Mouse (Mus musculus): Measurements from ENCODE around the gene Trim9. TPM values are rescaled to one million over a fixed set of nuclear protein-coding genes. Genes with fewer than 3 reads are reported as not detected.
A peak's percentile ranks its signal among the peaks of the same experiment; 100 is the strongest.

Trim9 gene
- 0.63 and 0.89 TPM in 2 replicates for polyA plus RNA-seq (2015; fragmentation: Nextera tagmentation; extraction: Ambion mirVana)

- peak within 1 kb of the TSS; percentile 37 for H3K9ac ChIP-seq
- under 1% methylated on average over 50 of the region's 50 CpGs for WGBS
- H3K27me3 ChIP-seq, result peaks cover 35% of the 10 kb centered on the region
- ATAC-seq (ENCODE audit: borderline replicate concordance, extremely low read depth, low FRiP score, low TSS enrichment), result peak; percentile 99
- peak within 1 kb of the TSS; percentile 58; the same call in 1 of the 2 replicates for H3K27ac ChIP-seq
- peak within 1 kb of the TSS; percentile 59 for H3K4me3 ChIP-seq
- no peaks in the 10 kb centered on the region for H3K9me3 ChIP-seq
- H3K36me3 ChIP-seq, result no peaks in the 10 kb centered on the region
- peaks cover 18% of the 10 kb centered on the region for H3K4me1 ChIP-seq
- H3K4me2 ChIP-seq, result peak within 1 kb of the TSS; percentile 85
Observed at GRCm38 (mm10) chr12:70347202-70347841, at the start of gene Trim9. TSS of gene Trim9 (minus strand) at chr12:70347614.

GRCm38 (mm10) chr12:70395061-70395460 is 47.6 kb upstream of the Trim9 start:
- no peak for ATAC-seq (ENCODE audit: borderline replicate concordance, extremely low read depth, low FRiP score, low TSS enrichment)
- no peaks in the 10 kb centered on the region for H3K36me3 ChIP-seq
- no peak overlapping the region for H3K4me3 ChIP-seq
- no peaks in the 10 kb centered on the region for H3K27me3 ChIP-seq
- H3K4me2 ChIP-seq, result no peak overlapping the region
- H3K4me1 ChIP-seq, result no peaks in the 10 kb centered on the region
- H3K27ac ChIP-seq, result no peak overlapping the region
- no peak overlapping the region for H3K9ac ChIP-seq
- no peaks in the 10 kb centered on the region for H3K9me3 ChIP-seq
- 69% methylated on average over 3 of the region's 3 CpGs for WGBS

- Histone ChIP-seq H3K27me3 (no peaks in the 10 kb centered on the region), H3K36me3 (no peaks in the 10 kb centered on the region), H3K9ac (no peak overlapping the region), H3K27ac (no peak overlapping the region), H3K4me1 (no peaks in the 10 kb centered on the region), H3K4me3 (no peak overlapping the region), H3K4me2 (no peak overlapping the region), H3K9me3 (no peaks in the 10 kb centered on the region)
- WGBS, result 77% methylated on average over 3 of the region's 3 CpGs
- ATAC-seq (ENCODE audit: borderline replicate concordance, extremely low read depth, low FRiP score, low TSS enrichment), result no peak
Observed at GRCm38 (mm10) chr12:70391236-70391635, 43.8 kb upstream of the Trim9 start.

GRCm38 (mm10) chr12:70374976-70375375 is 27.6 kb upstream of the Trim9 start:
- Histone ChIP-seq H3K9me3 (no peaks in the 10 kb centered on the region), H3K4me2 (no peak overlapping the region), H3K9ac (no peak overlapping the region), H3K4me3 (no peak overlapping the region), H3K36me3 (no peaks in the 10 kb centered on the region), H3K27me3 (no peaks in the 10 kb centered on the region), H3K4me1 (no peaks in the 10 kb centered on the region), H3K27ac (no peak overlapping the region)
- ATAC-seq (ENCODE audit: borderline replicate concordance, extremely low read depth, low FRiP score, low TSS enrichment), result no peak
- WGBS, result 68% methylated on average over 10 of the region's 10 CpGs

- no peaks in the 10 kb centered on the region for H3K36me3 ChIP-seq
- no peak overlapping the region for H3K27ac ChIP-seq
- ATAC-seq (ENCODE audit: borderline replicate concordance, extremely low read depth, low FRiP score, low TSS enrichment), result no peak
- H3K9me3 ChIP-seq, result no peaks in the 10 kb centered on the region
- no peaks in the 10 kb centered on the region for H3K27me3 ChIP-seq
- H3K4me3 ChIP-seq, result no peak overlapping the region
- WGBS, result 81% methylated on average over 5 of the region's 5 CpGs
- no peak overlapping the region for H3K9ac ChIP-seq
- H3K4me2 ChIP-seq, result no peak overlapping the region
- H3K4me1 ChIP-seq, result peaks cover 1% of the 10 kb centered on the region
Observed at GRCm38 (mm10) chr12:70372874-70373273, 25.5 kb upstream of the Trim9 start.

- H3K36me3 ChIP-seq, result no peaks in the 10 kb centered on the region
- no peak overlapping the region for H3K27ac ChIP-seq
- ATAC-seq (ENCODE audit: borderline replicate concordance, extremely low read depth, low FRiP score, low TSS enrichment), result no peak
- no peaks in the 10 kb centered on the region for H3K9me3 ChIP-seq
- H3K27me3 ChIP-seq, result no peaks in the 10 kb centered on the region
- peaks cover 7% of the 10 kb centered on the region for H3K4me1 ChIP-seq
- no peak overlapping the region for H3K4me3 ChIP-seq
- no peak overlapping the region for H3K4me2 ChIP-seq
- H3K9ac ChIP-seq, result no peak overlapping the region
- WGBS, result 82% methylated on average over 12 of the region's 12 CpGs
Observed at GRCm38 (mm10) chr12:70369348-70369747, 21.9 kb upstream of the Trim9 start.

GRCm38 (mm10) chr12:70368820-70369219 is 21.4 kb upstream of the Trim9 start:
- Histone ChIP-seq H3K4me3 (no peak overlapping the region), H3K9me3 (no peaks in the 10 kb centered on the region), H3K36me3 (no peaks in the 10 kb centered on the region), H3K4me2 (no peak overlapping the region), H3K4me1 (peaks cover 7% of the 10 kb centered on the region), H3K9ac (no peak overlapping the region), H3K27me3 (no peaks in the 10 kb centered on the region), H3K27ac (no peak overlapping the region)
- no peak for ATAC-seq (ENCODE audit: borderline replicate concordance, extremely low read depth, low FRiP score, low TSS enrichment)
- 66% methylated on average over 9 of the region's 9 CpGs for WGBS

- 0 out of 2 replicates have a peak overlapping the region, but pooled peaks have one; percentile 17 for H3K9ac ChIP-seq
- peak overlapping the region; percentile 47 for H3K4me2 ChIP-seq
- peak; percentile 92 for ATAC-seq (ENCODE audit: borderline replicate concordance, extremely low read depth, low FRiP score, low TSS enrichment)
- peak overlapping the region; percentile 8; the same call in 1 of the 2 replicates for H3K4me3 ChIP-seq
- H3K4me1 ChIP-seq, result peaks cover 7% of the 10 kb centered on the region
- no peak overlapping the region for H3K27ac ChIP-seq
- H3K9me3 ChIP-seq, result no peaks in the 10 kb centered on the region
- 30% methylated on average over 19 of the region's 19 CpGs for WGBS
- no peaks in the 10 kb centered on the region for H3K27me3 ChIP-seq
- H3K36me3 ChIP-seq, result no peaks in the 10 kb centered on the region
Observed at GRCm38 (mm10) chr12:70367326-70368248, 20.2 kb upstream of the Trim9 start.

GRCm38 (mm10) chr12:70363016-70363415 is 15.6 kb upstream of the Trim9 start:
- WGBS, result 29% methylated on average over 4 of the region's 4 CpGs

GRCm38 (mm10) chr12:70360276-70360675 is 12.9 kb upstream of the Trim9 start:
- no peaks in the 10 kb centered on the region for H3K4me1 ChIP-seq
- peak; percentile 42; the same call in 1 of the 2 replicates for ATAC-seq (ENCODE audit: borderline replicate concordance, extremely low read depth, low FRiP score, low TSS enrichment)
- H3K27me3 ChIP-seq, result peaks cover 4% of the 10 kb centered on the region; the same call in 1 of the 2 replicates
- no peak overlapping the region for H3K4me3 ChIP-seq
- no peak overlapping the region for H3K9ac ChIP-seq
- 79% methylated on average over 5 of the region's 5 CpGs for WGBS
- H3K27ac ChIP-seq, result no peak overlapping the region
- no peak overlapping the region for H3K4me2 ChIP-seq
- no peaks in the 10 kb centered on the region for H3K9me3 ChIP-seq
- no peaks in the 10 kb centered on the region for H3K36me3 ChIP-seq

More at GRCm38 (mm10) chr12:70363016-70363415, 15.6 kb upstream of the Trim9 start:
- Histone ChIP-seq H3K4me1 (peaks cover 7% of the 10 kb centered on the region), H3K36me3 (no peaks in the 10 kb centered on the region), H3K9me3 (no peaks in the 10 kb centered on the region), H3K9ac (no peak overlapping the region), H3K27ac (no peak overlapping the region), H3K27me3 (no peaks in the 10 kb centered on the region), H3K4me2 (no peak overlapping the region), H3K4me3 (no peak overlapping the region)
- no peak for ATAC-seq (ENCODE audit: borderline replicate concordance, extremely low read depth, low FRiP score, low TSS enrichment)

GRCm38 (mm10) chr12:70359443-70359842 is 12.0 kb upstream of the Trim9 start:
- Histone ChIP-seq H3K4me3 (no peak overlapping the region), H3K9me3 (no peaks in the 10 kb centered on the region), H3K27ac (no peak overlapping the region), H3K27me3 (peaks cover 4% of the 10 kb centered on the region; the same call in 1 of the 2 replicates), H3K4me1 (no peaks in the 10 kb centered on the region), H3K4me2 (no peak overlapping the region), H3K9ac (no peak overlapping the region), H3K36me3 (no peaks in the 10 kb centered on the region)
- ATAC-seq (ENCODE audit: borderline replicate concordance, extremely low read depth, low FRiP score, low TSS enrichment), result no peak
- WGBS, result 78% methylated on average over 13 of the region's 13 CpGs

GRCm38 (mm10) chr12:70354926-70355325 is 7.5 kb upstream of the Trim9 start:
- ATAC-seq (ENCODE audit: borderline replicate concordance, extremely low read depth, low FRiP score, low TSS enrichment), result no peak
- H3K4me1 ChIP-seq, result no peaks in the 10 kb centered on the region
- no peaks in the 10 kb centered on the region for H3K9me3 ChIP-seq
- H3K27me3 ChIP-seq, result peaks cover 4% of the 10 kb centered on the region; the same call in 1 of the 2 replicates
- 84% methylated on average over 8 of the region's 8 CpGs for WGBS
- no peaks in the 10 kb centered on the region for H3K36me3 ChIP-seq
- H3K9ac ChIP-seq, result no peak overlapping the region
- H3K4me2 ChIP-seq, result no peak overlapping the region
- H3K4me3 ChIP-seq, result no peak overlapping the region
- H3K27ac ChIP-seq, result no peak overlapping the region
